Mouse (Mus musculus): Measurements from ENCODE around the gene 4930518I15Rik. TPM values are rescaled to one million over a fixed set of nuclear protein-coding genes. Genes with fewer than 3 reads are reported as not detected.
"Not testable (repeated sequence)": the region's sequence is repeated elsewhere in the genome, so short reads cannot be mapped to it uniquely, and the experiment has no call there.

4930518I15Rik gene
- polyA plus RNA-seq, 1 experiment: 3.3 TPM

DNA sequence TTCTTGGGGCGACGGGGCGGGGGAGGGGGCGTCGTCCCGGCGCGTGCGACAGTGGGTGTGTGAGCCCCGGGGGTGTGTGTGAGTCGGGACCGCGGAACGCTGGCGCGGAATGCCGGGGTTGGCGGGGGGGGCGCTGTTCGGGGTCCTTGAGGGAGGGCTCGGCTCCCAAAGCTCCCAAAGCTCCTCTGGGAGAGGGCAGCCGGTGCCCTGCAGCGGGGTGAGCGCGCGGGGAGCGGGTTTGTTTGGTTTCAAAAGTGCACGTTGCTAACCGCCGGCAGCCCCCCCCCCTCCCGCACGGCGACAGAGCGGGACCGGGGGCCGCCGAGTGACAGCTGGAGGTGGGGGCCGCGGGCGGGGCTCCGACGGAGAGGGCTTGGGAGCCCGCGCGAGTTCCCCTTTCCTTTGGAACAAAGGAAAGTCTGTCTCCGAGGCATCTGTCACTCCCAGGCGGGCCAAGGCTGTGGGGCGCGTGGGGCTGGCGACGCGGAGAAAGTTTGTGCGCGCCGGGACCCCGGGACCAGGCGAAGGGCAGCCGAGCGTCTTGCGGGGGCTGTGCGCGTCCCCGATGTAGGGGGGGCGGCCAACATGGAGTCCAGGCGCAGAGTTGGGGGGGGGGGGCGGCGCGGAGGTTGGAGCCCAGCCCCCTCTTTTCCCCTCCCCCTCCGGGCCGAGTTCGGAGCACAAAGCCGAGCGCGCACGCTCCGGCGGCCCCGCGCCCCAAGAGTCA is 17.3 kb downstream of the 4930518I15Rik start:
- Histone ChIP-seq H3K9me3 (replicated peaks; ENCODE audit: control insufficient read depth, insufficient read depth, low read length, poor library complexity, severe bottlenecking) (no peaks in the 10 kb centered on the region), H3K27me3 (ENCODE audit: control insufficient read depth, insufficient read depth, low read length, poor library complexity, severe bottlenecking) (no peaks in the 10 kb centered on the region), H3K9ac (ENCODE audit: low read depth, poor library complexity, severe bottlenecking) (peak overlapping the region; percentile 90), H3K4me1 (ENCODE audit: control insufficient read depth, insufficient read depth, low read length) (peaks cover 4% of the 10 kb centered on the region), H3K4me3 (ENCODE audit: low read depth, low read length) (peak overlapping the region; percentile 69), H3K27ac (ENCODE audit: insufficient read depth, low read length) (no peak overlapping the region), H3K36me3 (ENCODE audit: control insufficient read depth, insufficient read depth, low read length, poor library complexity, severe bottlenecking) (peaks cover 9% of the 10 kb centered on the region)
- TF ChIP-seq POLR2A (IDR thresholded peaks at IDR 0.05; ENCODE audit: insufficient read depth, low read length) (no peak), CTCF (IDR thresholded peaks at IDR 0.05; ENCODE audit: low read depth, low read length) (no peak)

DNA sequence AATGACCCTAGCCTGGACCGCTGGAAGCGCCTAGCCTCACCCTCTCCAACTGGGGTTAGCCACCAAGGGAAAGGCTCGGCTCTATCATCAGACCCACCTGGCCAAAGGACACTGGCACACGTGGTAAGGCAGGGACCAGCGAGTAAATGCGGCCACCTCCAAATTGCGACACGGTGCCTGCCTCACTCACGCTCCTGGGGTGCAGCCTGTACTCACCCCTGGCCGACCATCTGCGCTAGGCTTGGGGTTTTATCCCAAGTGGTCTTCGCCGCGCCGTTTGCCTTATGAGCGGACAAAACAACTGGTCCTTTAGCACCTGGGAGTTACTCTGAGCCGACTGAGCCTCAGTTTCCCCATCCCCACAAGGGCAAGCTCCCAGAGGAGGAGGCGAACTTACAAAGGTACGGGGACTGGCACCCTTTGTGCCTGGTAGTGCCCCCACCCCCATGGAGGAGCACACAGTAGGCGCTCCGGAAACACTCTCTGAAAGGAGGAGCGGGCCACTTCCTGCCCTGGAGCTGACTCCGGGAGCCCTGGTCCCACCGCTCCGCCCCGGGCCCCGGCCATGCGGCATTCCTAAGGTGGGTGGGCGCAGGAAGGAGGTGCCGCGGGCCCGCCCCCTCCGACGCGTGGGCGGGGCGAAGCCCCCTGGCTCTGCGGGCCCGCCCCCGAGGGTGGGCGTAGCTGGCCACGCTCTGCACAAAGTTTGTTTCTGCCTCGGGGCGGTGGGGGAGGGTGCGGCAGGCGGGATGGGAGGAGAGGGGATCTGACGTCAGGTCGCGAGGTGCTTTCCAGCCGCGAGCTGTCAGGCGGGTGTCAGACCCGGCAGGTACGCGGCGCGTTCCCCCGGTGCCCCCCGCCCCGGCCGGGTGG is 18.2 kb downstream of the 4930518I15Rik start, which contains the start of gene Tgif2:
Tgif2 (plus strand) TSS at position 689 of the 873 bp plus-strand sequence.
- H3K9me3 ChIP-seq (replicated peaks; ENCODE audit: control insufficient read depth, insufficient read depth, low read length, poor library complexity, severe bottlenecking): no peaks in the 10 kb centered on the region
- H3K27me3 ChIP-seq (ENCODE audit: control insufficient read depth, insufficient read depth, low read length, poor library complexity, severe bottlenecking): no peaks in the 10 kb centered on the region
- H3K36me3 ChIP-seq (ENCODE audit: control insufficient read depth, insufficient read depth, low read length, poor library complexity, severe bottlenecking): peaks cover 16% of the 10 kb centered on the region
- peak within 1 kb of the TSS; percentile 90 for H3K9ac ChIP-seq (ENCODE audit: low read depth, poor library complexity, severe bottlenecking)
- H3K4me3 ChIP-seq (ENCODE audit: low read depth, low read length): peak within 1 kb of the TSS; percentile 89
- TF ChIP-seq EP300 (IDR thresholded peaks at IDR 0.05; ENCODE audit: insufficient read depth, low read depth, low read length): peak; percentile 72; the same call in 1 of the 2 replicates
- TF ChIP-seq CTCF (IDR thresholded peaks at IDR 0.05; ENCODE audit: low read depth, low read length): no peak
- no peak for TF ChIP-seq POLR2A (IDR thresholded peaks at IDR 0.05; ENCODE audit: insufficient read depth, low read length)
- no peaks in the 10 kb centered on the region for H3K4me1 ChIP-seq (ENCODE audit: control insufficient read depth, insufficient read depth, low read length)
- peak within 1 kb of the TSS; percentile 64 for H3K27ac ChIP-seq (ENCODE audit: insufficient read depth, low read length)

DNA sequence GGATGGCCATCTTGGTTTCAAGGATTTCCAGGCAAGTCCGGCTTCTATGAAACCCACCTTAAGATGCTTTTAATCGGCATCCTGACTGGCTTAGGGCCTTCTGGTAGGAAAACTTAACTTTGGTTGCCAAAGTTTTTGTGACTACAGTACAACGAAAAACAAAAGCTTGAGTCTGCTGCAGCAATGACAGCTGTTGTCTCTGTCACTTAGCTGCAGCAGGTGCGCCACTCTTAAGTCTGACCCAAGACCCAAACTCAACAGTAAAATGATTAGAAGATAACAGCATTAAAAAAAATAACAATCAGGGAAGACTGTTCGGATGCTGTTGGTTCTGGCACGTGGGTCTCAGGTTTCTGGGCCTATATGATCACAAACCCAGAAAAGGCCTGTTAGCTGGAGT is 18.9 kb downstream of the 4930518I15Rik start:
- no peaks in the 10 kb centered on the region for H3K27me3 ChIP-seq (ENCODE audit: control insufficient read depth, insufficient read depth, low read length, poor library complexity, severe bottlenecking)
- no peaks in the 10 kb centered on the region for H3K4me1 ChIP-seq (ENCODE audit: control insufficient read depth, insufficient read depth, low read length)
- TF ChIP-seq CTCF (IDR thresholded peaks at IDR 0.05; ENCODE audit: low read depth, low read length) (no peak), EP300 (IDR thresholded peaks at IDR 0.05; ENCODE audit: insufficient read depth, low read depth, low read length) (no peak), POLR2A (IDR thresholded peaks at IDR 0.05; ENCODE audit: insufficient read depth, low read length) (no peak)
- H3K36me3 ChIP-seq (ENCODE audit: control insufficient read depth, insufficient read depth, low read length, poor library complexity, severe bottlenecking): peaks cover 22% of the 10 kb centered on the region
- no peak overlapping the region for H3K27ac ChIP-seq (ENCODE audit: insufficient read depth, low read length)
- no peaks in the 10 kb centered on the region for H3K9me3 ChIP-seq (replicated peaks; ENCODE audit: control insufficient read depth, insufficient read depth, low read length, poor library complexity, severe bottlenecking)
- peak overlapping the region; percentile 71 for H3K9ac ChIP-seq (ENCODE audit: low read depth, poor library complexity, severe bottlenecking)
- H3K4me3 ChIP-seq (ENCODE audit: low read depth, low read length): peak overlapping the region; percentile 89

DNA sequence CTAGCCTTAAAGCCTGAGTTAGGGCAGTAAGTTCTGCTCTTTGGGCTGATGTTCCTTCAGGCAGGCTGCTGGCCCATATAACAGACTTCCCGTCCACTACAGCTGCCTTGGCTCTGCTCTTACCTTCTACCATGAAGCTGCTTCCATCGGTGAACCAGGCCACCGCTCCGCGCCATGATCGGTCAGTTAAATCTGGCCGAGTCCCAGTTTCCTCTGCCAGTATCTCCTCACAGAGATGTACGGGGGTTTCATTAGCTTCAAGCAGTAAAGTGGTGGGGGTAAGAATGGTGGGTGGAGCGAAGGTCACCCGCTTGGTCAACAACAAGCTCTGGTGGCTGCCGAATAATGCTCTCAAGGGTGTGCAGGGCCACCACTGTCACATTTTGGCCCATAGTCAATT is 23.4 kb downstream of the 4930518I15Rik start:
- H3K9ac ChIP-seq (ENCODE audit: low read depth, poor library complexity, severe bottlenecking): no peak overlapping the region
- H3K4me1 ChIP-seq (ENCODE audit: control insufficient read depth, insufficient read depth, low read length): no peaks in the 10 kb centered on the region
- no peak overlapping the region for H3K4me3 ChIP-seq (ENCODE audit: low read depth, low read length)
- peaks cover 16% of the 10 kb centered on the region for H3K9me3 ChIP-seq (replicated peaks; ENCODE audit: control insufficient read depth, insufficient read depth, low read length, poor library complexity, severe bottlenecking)
- no peaks in the 10 kb centered on the region for H3K27me3 ChIP-seq (ENCODE audit: control insufficient read depth, insufficient read depth, low read length, poor library complexity, severe bottlenecking)
- H3K27ac ChIP-seq (ENCODE audit: insufficient read depth, low read length): no peak overlapping the region
- H3K36me3 ChIP-seq (ENCODE audit: control insufficient read depth, insufficient read depth, low read length, poor library complexity, severe bottlenecking): peaks cover 47% of the 10 kb centered on the region
- TF ChIP-seq POLR2A (IDR thresholded peaks at IDR 0.05; ENCODE audit: insufficient read depth, low read length): no peak
- no peak for TF ChIP-seq CTCF (IDR thresholded peaks at IDR 0.05; ENCODE audit: low read depth, low read length)
- no peak for TF ChIP-seq EP300 (IDR thresholded peaks at IDR 0.05; ENCODE audit: insufficient read depth, low read depth, low read length)

DNA sequence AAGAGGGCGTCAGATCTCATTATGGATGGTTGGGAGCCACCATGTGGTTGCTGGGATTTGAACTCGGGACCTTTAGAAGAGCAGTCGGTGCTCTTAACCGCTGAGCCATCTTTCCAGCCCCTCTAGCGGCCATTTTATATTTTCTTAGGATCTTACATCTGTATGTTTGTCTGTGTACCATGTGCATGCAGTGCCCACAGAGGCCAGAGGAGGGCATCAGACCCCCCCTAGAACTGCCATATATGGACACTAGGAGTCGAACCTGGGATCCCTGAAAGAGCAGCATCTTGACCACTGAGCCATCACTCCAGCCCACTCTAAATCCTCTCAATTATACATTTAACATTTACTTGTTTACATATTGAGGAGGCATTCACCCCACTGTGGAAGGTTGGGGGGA is 32.6 kb downstream of the 4930518I15Rik start:
- H3K27me3 ChIP-seq (ENCODE audit: control insufficient read depth, insufficient read depth, low read length, poor library complexity, severe bottlenecking); H3K4me3 ChIP-seq (ENCODE audit: low read depth, low read length); H3K9me3 ChIP-seq (replicated peaks; ENCODE audit: control insufficient read depth, insufficient read depth, low read length, poor library complexity, severe bottlenecking); H3K27ac ChIP-seq (ENCODE audit: insufficient read depth, low read length); H3K36me3 ChIP-seq (ENCODE audit: control insufficient read depth, insufficient read depth, low read length, poor library complexity, severe bottlenecking); H3K9ac ChIP-seq (ENCODE audit: low read depth, poor library complexity, severe bottlenecking); H3K4me1 ChIP-seq (ENCODE audit: control insufficient read depth, insufficient read depth, low read length): not testable (repeated sequence)
- TF ChIP-seq CTCF (IDR thresholded peaks at IDR 0.05; ENCODE audit: low read depth, low read length): peak; percentile 9

DNA sequence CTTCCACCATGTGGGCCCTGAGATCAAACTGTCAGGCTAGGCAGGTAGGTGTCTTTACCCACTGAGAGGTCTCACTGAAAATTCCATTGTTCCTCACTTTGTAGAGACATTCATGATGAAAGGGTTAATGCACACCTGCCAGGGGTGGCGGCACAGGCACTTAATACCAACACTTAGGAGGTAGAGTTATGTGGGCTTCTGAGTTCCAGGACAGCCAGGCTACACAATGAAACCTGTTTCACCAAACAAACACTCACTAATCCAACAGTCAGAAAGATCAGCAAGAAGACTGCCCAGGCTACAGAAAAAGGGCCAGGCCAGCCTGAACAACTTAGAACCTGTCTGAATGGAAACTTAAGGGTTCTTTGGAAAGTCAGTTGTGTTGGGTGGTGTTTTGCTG is 41.6 kb downstream of the 4930518I15Rik start:
- no peak for TF ChIP-seq CTCF (IDR thresholded peaks at IDR 0.05; ENCODE audit: low read depth, low read length)
- no peak for TF ChIP-seq EP300 (IDR thresholded peaks at IDR 0.05; ENCODE audit: insufficient read depth, low read depth, low read length)
- no peak for TF ChIP-seq POLR2A (IDR thresholded peaks at IDR 0.05; ENCODE audit: insufficient read depth, low read length)
- Histone ChIP-seq H3K36me3 (ENCODE audit: control insufficient read depth, insufficient read depth, low read length, poor library complexity, severe bottlenecking) (no peaks in the 10 kb centered on the region), H3K4me1 (ENCODE audit: control insufficient read depth, insufficient read depth, low read length) (no peaks in the 10 kb centered on the region), H3K4me3 (ENCODE audit: low read depth, low read length) (no peak overlapping the region), H3K27ac (ENCODE audit: insufficient read depth, low read length) (no peak overlapping the region), H3K9me3 (replicated peaks; ENCODE audit: control insufficient read depth, insufficient read depth, low read length, poor library complexity, severe bottlenecking) (no peaks in the 10 kb centered on the region), H3K9ac (ENCODE audit: low read depth, poor library complexity, severe bottlenecking) (no peak overlapping the region), H3K27me3 (ENCODE audit: control insufficient read depth, insufficient read depth, low read length, poor library complexity, severe bottlenecking) (no peaks in the 10 kb centered on the region)

Data from ES-Bruce4 (cell line).